Mouse (Mus musculus): ENCODE measurements around the gene Plscr2. TPM values are rescaled to one million over a fixed set of nuclear protein-coding genes. Genes with fewer than 3 reads are reported as not detected.

Gene Plscr2
- polyA plus RNA-seq, 1 experiment: 4.4 TPM

GRCm38 (mm10) chr9:92282563-92283171 lies 7.3 kb downstream of the Plscr2 start:
- 52% methylated on average over 7 of the region's 7 CpGs for WGBS
- H3K4me1 ChIP-seq (ENCODE audit: control insufficient read depth, insufficient read depth, low read length): no peaks in the 10 kb centered on the region
- no peak overlapping the region for H3K4me3 ChIP-seq (replicated peaks; ENCODE audit: insufficient read depth, low read depth, low read length)
- no peak overlapping the region for H3K27ac ChIP-seq (ENCODE audit: insufficient read depth, low read length)
- H3K27me3 ChIP-seq (ENCODE audit: control insufficient read depth, insufficient read depth, low read length): no peaks in the 10 kb centered on the region
- TF ChIP-seq POLR2A (IDR thresholded peaks at IDR 0.05; ENCODE audit: borderline replicate concordance, insufficient read depth, low read length) (no peak), CTCF (IDR thresholded peaks at IDR 0.05; ENCODE audit: borderline replicate concordance, insufficient read depth, low read depth, low read length) (no peak)
- no peak for DNase-seq

- DNase-seq: no peak
- 74% methylated on average over 3 of the region's 3 CpGs for WGBS
- Histone ChIP-seq H3K4me3 (replicated peaks; ENCODE audit: insufficient read depth, low read depth, low read length) (no peak overlapping the region), H3K27ac (ENCODE audit: insufficient read depth, low read length) (no peak overlapping the region), H3K4me1 (ENCODE audit: control insufficient read depth, insufficient read depth, low read length) (no peaks in the 10 kb centered on the region), H3K27me3 (ENCODE audit: control insufficient read depth, insufficient read depth, low read length) (no peaks in the 10 kb centered on the region)
- TF ChIP-seq CTCF (IDR thresholded peaks at IDR 0.05; ENCODE audit: borderline replicate concordance, insufficient read depth, low read depth, low read length) (no peak), POLR2A (IDR thresholded peaks at IDR 0.05; ENCODE audit: borderline replicate concordance, insufficient read depth, low read length) (no peak)
Observed at GRCm38 (mm10) chr9:92289675-92290074, 14.3 kb downstream of the Plscr2 start.

- no peak for DNase-seq
- H3K4me3 ChIP-seq (replicated peaks; ENCODE audit: insufficient read depth, low read depth, low read length): no peak overlapping the region
- TF ChIP-seq POLR2A (IDR thresholded peaks at IDR 0.05; ENCODE audit: borderline replicate concordance, insufficient read depth, low read length) (no peak), CTCF (IDR thresholded peaks at IDR 0.05; ENCODE audit: borderline replicate concordance, insufficient read depth, low read depth, low read length) (no peak)
- WGBS: 54% methylated on average over 2 of the region's 2 CpGs
- H3K4me1 ChIP-seq (ENCODE audit: control insufficient read depth, insufficient read depth, low read length): no peaks in the 10 kb centered on the region
- no peaks in the 10 kb centered on the region for H3K27me3 ChIP-seq (ENCODE audit: control insufficient read depth, insufficient read depth, low read length)
- H3K27ac ChIP-seq (ENCODE audit: insufficient read depth, low read length): no peak overlapping the region
Observed at GRCm38 (mm10) chr9:92292169-92292568, 16.8 kb downstream of the Plscr2 start.

GRCm38 (mm10) chr9:92292922-92293321 lies 17.5 kb downstream of the Plscr2 start:
- no peak for DNase-seq
- TF ChIP-seq CTCF (IDR thresholded peaks at IDR 0.05; ENCODE audit: borderline replicate concordance, insufficient read depth, low read depth, low read length): no peak
- TF ChIP-seq POLR2A (IDR thresholded peaks at IDR 0.05; ENCODE audit: borderline replicate concordance, insufficient read depth, low read length): no peak
- Histone ChIP-seq H3K4me1 (ENCODE audit: control insufficient read depth, insufficient read depth, low read length) (no peaks in the 10 kb centered on the region), H3K4me3 (replicated peaks; ENCODE audit: insufficient read depth, low read depth, low read length) (no peak overlapping the region), H3K27ac (ENCODE audit: insufficient read depth, low read length) (no peak overlapping the region), H3K27me3 (ENCODE audit: control insufficient read depth, insufficient read depth, low read length) (no peaks in the 10 kb centered on the region)
- WGBS: 70% methylated on average over 3 of the region's 3 CpGs

GRCm38 (mm10) chr9:92293560-92294548 lies 18.5 kb downstream of the Plscr2 start:
- Histone ChIP-seq H3K4me3 (replicated peaks; ENCODE audit: insufficient read depth, low read depth, low read length) (no peak overlapping the region), H3K27ac (ENCODE audit: insufficient read depth, low read length) (no peak overlapping the region), H3K27me3 (ENCODE audit: control insufficient read depth, insufficient read depth, low read length) (no peaks in the 10 kb centered on the region), H3K4me1 (ENCODE audit: control insufficient read depth, insufficient read depth, low read length) (no peaks in the 10 kb centered on the region)
- no peak for DNase-seq
- TF ChIP-seq POLR2A (IDR thresholded peaks at IDR 0.05; ENCODE audit: borderline replicate concordance, insufficient read depth, low read length) (no peak), CTCF (IDR thresholded peaks at IDR 0.05; ENCODE audit: borderline replicate concordance, insufficient read depth, low read depth, low read length) (no peak)
- WGBS: 68% methylated on average over 2 of the region's 2 CpGs

- WGBS: 63% methylated on average over 1 of the region's 1 CpGs
- no peaks in the 10 kb centered on the region for H3K4me1 ChIP-seq (ENCODE audit: control insufficient read depth, insufficient read depth, low read length)
- H3K27me3 ChIP-seq (ENCODE audit: control insufficient read depth, insufficient read depth, low read length): no peaks in the 10 kb centered on the region
- no peak for DNase-seq
- no peak overlapping the region for H3K27ac ChIP-seq (ENCODE audit: insufficient read depth, low read length)
- no peak for TF ChIP-seq POLR2A (IDR thresholded peaks at IDR 0.05; ENCODE audit: borderline replicate concordance, insufficient read depth, low read length)
- no peak for TF ChIP-seq CTCF (IDR thresholded peaks at IDR 0.05; ENCODE audit: borderline replicate concordance, insufficient read depth, low read depth, low read length)
- no peak overlapping the region for H3K4me3 ChIP-seq (replicated peaks; ENCODE audit: insufficient read depth, low read depth, low read length)
Observed at GRCm38 (mm10) chr9:92298288-92298687, 22.9 kb downstream of the Plscr2 start.

GRCm38 (mm10) chr9:92301213-92301612 lies 25.8 kb downstream of the Plscr2 start:
- Histone ChIP-seq H3K27me3 (ENCODE audit: control insufficient read depth, insufficient read depth, low read length) (no peaks in the 10 kb centered on the region), H3K4me3 (replicated peaks; ENCODE audit: insufficient read depth, low read depth, low read length) (no peak overlapping the region), H3K4me1 (ENCODE audit: control insufficient read depth, insufficient read depth, low read length) (no peaks in the 10 kb centered on the region), H3K27ac (ENCODE audit: insufficient read depth, low read length) (no peak overlapping the region)
- DNase-seq: no peak
- no peak for TF ChIP-seq POLR2A (IDR thresholded peaks at IDR 0.05; ENCODE audit: borderline replicate concordance, insufficient read depth, low read length)
- TF ChIP-seq CTCF (IDR thresholded peaks at IDR 0.05; ENCODE audit: borderline replicate concordance, insufficient read depth, low read depth, low read length): no peak
- 77% methylated on average over 3 of the region's 3 CpGs for WGBS
